Mouse (Mus musculus) CH12.LX (cell line): ENCODE measurements around the gene 1700017B05Rik.

Experiments
- CTCF ChIP-seq, 2 experiments: IDR thresholded peaks in 1 of 2; conservative IDR thresholded peaks in 1 of 2; 2 replicates each; pipeline ENCODE4 v1.5.1; 2011 to 2012; ENCODE audit warnings: low read depth in 2 of 2, low read length in 2 of 2, improper control_type of control experiment in 1 of 2, inconsistent platforms in 1 of 2, mild to moderate bottlenecking in 1 of 2, moderate library complexity in 1 of 2
- MAZ ChIP-seq: IDR thresholded peaks from 2 replicates; pipeline ENCODE4 v1.6.1; 2012; ENCODE audit warnings: low read depth, mild to moderate bottlenecking, inconsistent platforms, low read length, improper control_type of control experiment, moderate library complexity

- TF ChIP-seq MAZ, result no peak
- TF ChIP-seq CTCF (conservative IDR thresholded peaks at IDR 0.05 in 1 of 2, IDR thresholded peaks at IDR 0.05 in 1 of 2; ENCODE audit: low read depth in 2 of 2, low read length in 2 of 2), result no peak
Observed at GRCm38 (mm10) chr9:57236256-57236655, 26.2 kb downstream of the 1700017B05Rik start, which contains the start of gene Trcg1.
